Mouse (Mus musculus) embryo, embryonic 11 days (tissue): ENCODE measurements around the gene Ttc24.
A peak's percentile ranks its signal among the peaks of the same experiment; 100 is the strongest.

Experiments used
- DNase-seq: peaks from one replicate; pipeline ENCODE4 v3.0.0-alpha.2; 2015

Ttc24 gene

GRCm38 (mm10) chr3:88074766-88075165 lies 3.3 kb downstream of the Ttc24 start:
- DNase-seq = no peak

DNA sequence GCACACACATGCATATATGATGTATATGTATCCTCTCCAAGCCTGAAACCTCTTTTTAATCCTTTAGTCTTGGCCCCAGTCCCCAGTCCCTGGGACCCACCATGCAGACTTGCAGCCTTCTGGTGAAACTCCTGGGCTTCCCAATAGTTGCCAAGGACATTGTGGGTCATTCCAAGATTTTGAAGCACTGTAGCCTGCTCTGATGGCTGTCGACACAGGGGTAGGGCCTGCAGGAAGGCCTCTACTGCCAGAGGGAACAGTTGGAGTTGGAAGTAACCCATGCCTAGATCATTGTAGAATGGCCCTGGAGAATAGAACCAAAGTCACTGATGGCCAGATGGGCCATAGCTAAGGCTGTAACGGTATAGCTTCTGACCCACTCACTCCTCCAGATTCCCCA lies 3.8 kb downstream of the Ttc24 start:
- no peak for DNase-seq

DNA sequence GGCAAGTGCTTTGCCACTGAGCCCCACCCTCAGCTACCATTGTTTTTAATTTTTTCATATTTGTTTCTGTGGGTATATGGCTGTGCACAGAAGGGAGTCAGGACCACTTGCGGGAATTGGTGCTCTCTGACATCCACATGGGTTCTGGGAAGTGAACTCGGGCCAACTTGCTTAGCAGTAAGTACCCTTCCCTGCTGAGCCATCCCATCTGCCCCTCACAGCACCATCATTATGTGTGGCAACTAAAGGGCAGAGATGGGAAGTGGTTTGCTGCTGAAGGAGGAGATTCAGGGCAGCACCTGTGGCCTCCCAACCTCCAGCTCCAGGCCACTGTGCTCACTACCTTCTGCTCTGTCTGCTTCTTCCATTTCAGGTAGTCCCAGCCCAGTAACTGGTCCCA lies 4.5 kb downstream of the Ttc24 start:
- no peak for DNase-seq

DNA sequence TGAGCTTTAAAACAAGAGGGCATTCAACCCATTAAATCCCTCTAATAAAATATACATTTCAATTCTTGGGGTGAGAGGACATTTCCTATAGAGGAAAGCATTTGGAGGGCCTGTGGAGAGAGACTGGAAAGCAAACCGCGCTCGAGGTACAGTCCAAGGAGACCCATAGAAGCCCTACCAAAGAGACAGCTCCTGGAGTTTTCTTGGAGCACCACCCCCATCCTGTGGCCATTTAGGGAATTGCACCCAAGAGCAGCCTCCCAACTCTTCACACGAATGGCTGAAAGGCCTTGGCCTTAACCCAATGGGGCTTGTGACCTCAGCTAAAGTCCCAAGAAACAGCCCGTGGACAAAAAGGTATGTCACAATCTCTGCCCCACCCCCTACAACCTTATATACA lies 6.3 kb downstream of the Ttc24 start:
- DNase-seq = peak; percentile 80

- DNase-seq = no peak
These were observed 9.7 kb downstream of the Ttc24 start for GRCm38 (mm10) chr3:88068386-88068785.

- peak; percentile 94 for DNase-seq
These were observed 20.0 kb downstream of the Ttc24 start, which contains the start of gene Naxe for GRCm38 (mm10) chr3:88057902-88058696. Gene Naxe (minus strand): TSS chr3:88058495.

- DNase-seq = no peak
These were observed 21.1 kb downstream of the Ttc24 start for GRCm38 (mm10) chr3:88057030-88057429.

- DNase-seq = no peak
These were observed 28.6 kb downstream of the Ttc24 start for GRCm38 (mm10) chr3:88049532-88049931.

DNA sequence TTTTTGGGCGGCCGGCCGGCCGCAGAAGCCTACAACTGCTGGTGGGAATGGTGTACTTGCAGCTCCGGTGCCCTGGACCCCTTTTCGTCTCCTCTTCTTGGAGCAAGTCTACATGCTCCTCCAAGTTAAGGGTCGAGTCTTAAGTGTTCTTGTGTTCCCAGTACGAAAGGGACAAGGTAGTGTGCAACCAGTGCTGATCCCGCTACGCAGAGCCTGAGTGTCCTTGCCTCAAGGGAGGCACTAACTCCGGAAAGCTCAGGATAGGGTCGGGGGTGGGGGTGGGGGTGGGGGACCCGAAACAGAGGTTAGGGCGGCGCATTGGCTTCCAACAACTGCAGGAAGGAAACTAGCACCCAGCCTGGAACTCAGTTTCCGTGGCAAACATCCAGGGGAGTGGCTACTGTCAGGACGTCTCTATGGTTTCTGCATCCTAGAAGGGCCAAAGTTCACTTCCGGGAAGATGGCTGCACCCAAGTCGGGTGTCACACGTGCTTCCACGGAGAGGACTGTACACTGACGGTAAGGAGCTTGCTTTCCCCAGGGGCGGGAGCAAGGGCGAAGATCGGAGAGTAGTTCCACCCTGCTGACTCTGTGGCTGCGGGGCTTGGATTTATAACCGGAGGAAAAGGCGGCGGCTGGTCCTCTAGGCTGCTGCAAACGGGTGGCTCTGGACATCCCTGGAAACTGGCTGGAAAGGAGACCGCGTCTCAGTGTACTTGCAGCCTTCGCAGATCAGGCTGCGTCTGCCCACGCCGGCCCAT lies 35.3 kb downstream of the Ttc24 start, which contains the start of gene Gpatch4:
Gene Gpatch4 (plus strand): TSS at position 448 of the 761 bp plus-strand sequence.
- peak; percentile 95 for DNase-seq

DNA sequence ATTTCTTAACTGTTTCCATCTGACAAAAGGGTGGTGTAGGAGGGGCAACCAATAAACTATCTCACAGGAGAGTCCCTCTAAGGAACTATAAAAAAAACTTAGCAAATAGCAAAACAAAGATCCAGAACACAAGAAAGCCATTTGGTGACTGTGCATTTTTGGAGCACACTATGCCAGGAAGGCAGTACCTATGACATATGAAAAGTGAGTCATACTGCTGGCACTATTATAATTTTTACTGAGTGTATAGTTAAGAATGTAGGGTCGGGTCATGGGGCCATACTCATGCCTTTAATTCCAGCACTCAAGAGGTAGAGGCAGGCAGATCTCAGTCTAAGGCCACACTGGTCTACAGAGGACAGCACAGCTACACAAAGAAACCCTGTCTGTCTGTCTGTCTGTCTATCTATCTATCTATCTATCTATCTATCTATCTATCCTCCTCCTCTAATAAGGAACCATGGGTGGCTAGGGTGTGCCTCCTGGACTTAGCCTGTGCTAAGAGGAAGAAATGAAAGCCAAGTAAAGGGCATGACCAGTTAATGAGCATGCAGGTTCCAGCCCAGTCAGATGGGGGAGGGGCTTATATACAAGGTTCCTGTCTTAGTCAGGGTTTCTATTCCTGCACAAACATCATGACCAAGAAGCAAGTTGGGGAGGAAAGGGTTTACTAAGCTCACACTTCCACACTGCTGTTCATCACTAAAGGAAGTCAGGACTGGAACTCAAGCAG lies 42.4 kb downstream of the Ttc24 start:
- DNase-seq = no peak

DNA sequence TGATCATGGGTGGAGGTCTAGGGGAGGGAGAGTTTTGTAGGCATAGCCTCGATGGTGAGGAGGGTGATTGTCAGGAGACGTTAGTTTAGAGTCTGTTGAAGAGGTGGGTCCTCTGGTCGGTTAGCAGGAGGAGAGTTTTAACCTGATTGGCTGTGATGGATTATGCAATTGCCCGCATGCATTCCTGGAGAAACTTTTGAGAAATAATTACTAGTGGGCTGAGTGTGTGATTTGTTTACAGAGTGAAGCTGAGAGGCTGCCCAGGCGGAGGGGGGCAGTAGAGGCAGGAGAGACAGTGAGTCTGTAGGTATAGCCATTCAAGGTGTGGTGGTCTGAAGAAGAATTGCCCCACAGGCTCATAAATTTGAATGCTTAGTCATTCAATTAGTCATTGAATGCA lies 44.6 kb downstream of the Ttc24 start:
- no peak for DNase-seq

- DNase-seq = peak; percentile 23
These were observed 47.3 kb downstream of the Ttc24 start for GRCm38 (mm10) chr3:88030608-88031395.

DNA sequence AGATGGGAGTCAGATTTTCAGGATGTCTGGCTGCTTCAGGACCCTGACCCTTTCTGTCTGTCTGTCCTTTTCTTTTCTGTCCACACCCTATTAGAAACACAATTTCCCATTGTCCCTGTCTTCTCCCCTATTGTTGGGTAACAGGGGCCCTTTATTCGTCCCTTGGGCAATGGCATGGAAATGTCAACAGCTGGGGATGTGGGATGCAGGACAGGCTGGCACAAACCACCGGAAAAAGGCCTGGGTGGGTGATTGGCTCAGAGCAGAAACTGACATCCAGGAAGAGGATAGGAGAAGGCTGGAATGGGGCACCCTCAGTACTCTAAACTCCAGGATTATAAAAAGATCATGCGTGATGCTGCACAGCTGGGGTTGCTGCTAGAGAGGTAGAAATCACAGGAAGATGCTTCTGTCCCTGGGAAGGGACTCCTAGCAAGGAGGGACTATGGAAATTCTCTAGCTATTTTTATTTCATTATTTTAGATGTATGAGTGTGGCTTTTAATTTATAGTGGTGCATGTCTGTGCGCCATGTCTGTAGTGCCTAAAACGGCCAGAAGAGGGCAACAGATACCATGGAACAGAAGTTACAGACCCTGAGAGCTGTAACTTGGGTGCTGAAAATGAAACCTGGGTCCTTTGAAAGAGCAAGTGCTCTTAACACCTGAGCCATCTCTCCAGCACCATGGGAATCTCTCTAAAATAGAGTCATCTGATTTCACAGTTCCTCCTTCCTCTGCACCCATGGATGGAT lies 50.5 kb downstream of the Ttc24 start, which contains the start of gene Hapln2:
Gene Hapln2 (minus strand): TSS at position 150 of the 753 bp plus-strand sequence.
- no peak for DNase-seq

- no peak for DNase-seq
These were observed 51.3 kb downstream of the Ttc24 start for GRCm38 (mm10) chr3:88026823-88027222.

- DNase-seq = peak; percentile 56
These were observed 54.7 kb downstream of the Ttc24 start for GRCm38 (mm10) chr3:88023192-88024074.

DNA sequence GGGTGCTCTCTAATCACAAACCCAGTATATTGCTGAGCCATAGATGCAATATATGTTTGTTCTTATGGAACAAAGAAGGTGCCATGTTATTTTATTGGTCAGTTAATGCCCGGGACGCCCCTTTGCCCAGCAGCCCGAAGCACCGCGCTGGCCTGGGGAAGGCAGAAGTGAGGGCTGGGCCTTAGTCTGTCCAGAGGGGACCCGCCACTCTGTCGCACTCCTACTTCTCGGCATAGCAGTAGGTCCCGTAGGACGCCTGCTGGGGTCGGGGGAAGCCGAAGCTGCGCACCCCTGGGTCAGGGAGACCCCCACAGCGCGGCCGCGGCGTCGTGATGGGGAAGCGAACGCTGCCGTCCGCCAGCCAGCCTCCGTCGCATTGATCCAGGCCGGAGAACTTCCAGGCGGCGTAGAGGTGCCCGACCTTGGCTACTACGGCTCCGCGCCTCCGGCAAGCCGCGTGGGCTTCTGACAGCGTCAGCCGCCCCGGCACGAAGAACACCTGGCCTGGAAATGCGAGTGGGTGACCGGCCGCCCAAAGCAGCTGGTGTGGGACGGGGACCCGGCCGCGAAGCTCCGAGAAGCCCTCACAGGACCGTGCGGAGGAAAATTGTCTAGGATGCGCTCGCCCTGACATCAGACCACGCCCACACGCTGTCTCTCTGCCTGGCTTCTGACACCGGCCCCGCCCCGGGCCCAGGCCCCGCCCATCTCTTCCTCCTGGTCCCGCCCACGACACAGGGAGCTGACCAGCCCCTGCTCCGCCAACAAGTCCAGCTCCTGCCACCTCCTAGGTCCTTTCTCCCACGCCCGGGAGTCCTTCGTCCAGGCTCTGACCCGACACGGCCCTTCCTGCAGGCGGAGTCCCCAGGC lies 55.5 kb downstream of the Ttc24 start:
- peak; percentile 95 for DNase-seq
